ENCODE assay signal across 8 mouse cellular contexts in genomic region chr9:40616426-40617035, GRCm38 (mm10). TPM values are rescaled to one million over a fixed set of nuclear protein-coding genes. Genes with fewer than 3 reads are reported as not detected.
DNase-seq lines count a peak whose midpoint lies in the region; ATAC-seq and TF ChIP-seq lines count a peak whose summit lies in the region.

No protein-coding gene starts in this region.

- H3K9me3 ChIP-seq in hindbrain, embryonic 12.5 days (replicated peaks) = no peaks in the 10 kb centered on the region
- H3K9me3 ChIP-seq in lung, postnatal 0 days (ENCODE audit: low read length) = peaks cover 2% of the 10 kb centered on the region; the same call in 1 of the 2 replicates

- peaks cover 21% of the 10 kb centered on the region for H3K4me1 ChIP-seq in hindbrain, embryonic 12.5 days
- H3K4me1 ChIP-seq in lung, postnatal 0 days (ENCODE audit: insufficient read depth, low read depth, low read length) = no peaks in the 10 kb centered on the region; the same call in 1 of the 2 replicates

- TF ChIP-seq EP300 in lung, postnatal 0 days (IDR thresholded peaks at IDR 0.05) = no peak

- H3K4me3 ChIP-seq in hindbrain, embryonic 12.5 days = peak overlapping the region; percentile 32
- H3K4me3 ChIP-seq in lung, postnatal 0 days (ENCODE audit: low read depth, low read length) = no peak overlapping the region

- no peaks in the 10 kb centered on the region for H3K27me3 ChIP-seq in hindbrain, embryonic 12.5 days
- H3K27me3 ChIP-seq in lung, postnatal 0 days (replicated peaks; ENCODE audit: insufficient read depth, low read length) = no peaks in the 10 kb centered on the region

- peak overlapping the region; percentile 89 for H3K27ac ChIP-seq in hindbrain, embryonic 12.5 days
- H3K27ac ChIP-seq in lung, postnatal 0 days (ENCODE audit: low read length) = no peak overlapping the region

- H3K36me3 ChIP-seq in hindbrain, embryonic 12.5 days = no peaks in the 10 kb centered on the region
- no peaks in the 10 kb centered on the region for H3K36me3 ChIP-seq in lung, postnatal 0 days (ENCODE audit: insufficient read depth, low read length)

- peak; percentile 51 for DNase-seq in T-cell, adult 2 months (ENCODE audit: low spot score)
- peak; percentile 87 to 88 for DNase-seq in cerebellum, postnatal 14 days
- peak; percentile 69 to 73 for DNase-seq in frontal cortex, postnatal 14 days (ENCODE audit: low spot score in 2 of 2)
- DNase-seq in layer of hippocampus, postnatal 10 days (ENCODE audit: low spot score in 2 of 2) = peak; percentile 79 to 81
- DNase-seq in lung, postnatal 0 days (ENCODE audit: low spot score) = peak; percentile 87
- DNase-seq in retina, adult 2 months (ENCODE audit: low read depth, low spot score) = peak; percentile 50
- DNase-seq in thymus, postnatal 25 days = peak; percentile 47

- peak; percentile 81 for ATAC-seq in hindbrain, embryonic 12.5 days (ENCODE audit: low FRiP score)
- ATAC-seq in lung, postnatal 0 days = peak; percentile 63

- peak overlapping the region; percentile 61 for H3K4me2 ChIP-seq in hindbrain, embryonic 12.5 days (replicated peaks)
- peak overlapping the region; percentile 38 for H3K4me2 ChIP-seq in lung, postnatal 0 days (replicated peaks; ENCODE audit: low read depth, low read length)

- 4% methylated on average over 11 of the region's 11 CpGs for WGBS in hindbrain, embryonic 12.5 days
- WGBS in lung, postnatal 0 days = 3% methylated on average over 11 of the region's 11 CpGs

- TF ChIP-seq CTCF in lung, postnatal 0 days (IDR thresholded peaks at IDR 0.05) = peak; percentile 81

- H3K9ac ChIP-seq in hindbrain, embryonic 12.5 days = peak overlapping the region; percentile 57
- no peak overlapping the region for H3K9ac ChIP-seq in lung, postnatal 0 days (replicated peaks; ENCODE audit: low read depth)

RNA-seq across cellular contexts. Expression of gene Gm21915, which starts 53.9 kb away (rescaled TPM):
- polyA plus RNA-seq in hindbrain, embryonic 12.5 days (2016; fragmentation: Nextera tagmentation; extraction: Ambion mirVana) = not detected in 2 replicates
- total RNA-seq in layer of hippocampus, postnatal 10 days (2021) = not detected
- not detected in 2 replicates for polyA plus RNA-seq in lung, postnatal 0 days (2015; fragmentation: Nextera tagmentation; extraction: Ambion mirVana)
